Mouse (Mus musculus) intestine, embryonic 15.5 days (tissue): ENCODE data around the gene Sema3g. TPM values are rescaled to one million over a fixed set of nuclear protein-coding genes. Genes with fewer than 3 reads are reported as not detected.

Experiments
- ATAC-seq: fragments of 200-750 bp; cut with Nextera tagmentation; 2 replicates; pipeline ENCODE4 v1.8.0; 2017; ENCODE audit warnings: moderate TSS enrichment, moderate library complexity
- H3K27ac ChIP-seq: fragments of 300-500 bp; sonication (generic); 2 replicates; pipeline ENCODE4 v1.5.1; 2015; ENCODE audit warnings: mild to moderate bottlenecking, inconsistent platforms
- H3K27me3 ChIP-seq: fragments of 300-500 bp; sonication (generic); replicated peaks from 2 replicates; pipeline ENCODE4 v1.6.1; 2015; ENCODE audit warnings: inconsistent platforms
- H3K36me3 ChIP-seq: fragments of 300-500 bp; sonication (generic); 2 replicates; pipeline ENCODE4 v1.6.1; 2015; ENCODE audit warnings: inconsistent platforms
- H3K4me1 ChIP-seq: fragments of 300-500 bp; sonication (generic); replicated peaks from 2 replicates; pipeline ENCODE4 v1.6.1; 2015; ENCODE audit warnings: inconsistent platforms
- H3K4me2 ChIP-seq: fragments of 300-500 bp; sonication (generic); replicated peaks from 2 replicates; pipeline ENCODE4 v1.6.1; 2015; ENCODE audit warnings: mild to moderate bottlenecking, inconsistent platforms
- H3K4me3 ChIP-seq: fragments of 300-500 bp; sonication (generic); replicated peaks from 2 replicates; pipeline ENCODE4 v1.5.1; 2015; ENCODE audit warnings: inconsistent platforms
- H3K9ac ChIP-seq: fragments of 300-500 bp; sonication (generic); 2 replicates; pipeline ENCODE4 v1.6.1; 2015; ENCODE audit warnings: inconsistent platforms
- H3K9me3 ChIP-seq: fragments of 300-500 bp; sonication (generic); 2 replicates; pipeline ENCODE4 v1.6.1; 2016; ENCODE audit warnings: inconsistent platforms
- WGBS: fragments of 180-500 bp; shearing (Covaris S2); methylation state at CpG from one replicate; pipeline ENCODE4 v1.1.7; 2015; 5-methylcytosine and 5-hydroxymethylcytosine counted together
- polyA plus RNA-seq: library from polyadenylated mRNA; unstranded; fragments of >200 nt; fragmentation: Nextera tagmentation; extraction: Ambion mirVana; gene quantifications from 2 replicates; pipeline ENCODE4 v1.2.1, GENCODE M21; 2015

Sema3g gene
- polyA plus RNA-seq, 1 experiment from 2014 or later, result 0.96 TPM

DNA sequence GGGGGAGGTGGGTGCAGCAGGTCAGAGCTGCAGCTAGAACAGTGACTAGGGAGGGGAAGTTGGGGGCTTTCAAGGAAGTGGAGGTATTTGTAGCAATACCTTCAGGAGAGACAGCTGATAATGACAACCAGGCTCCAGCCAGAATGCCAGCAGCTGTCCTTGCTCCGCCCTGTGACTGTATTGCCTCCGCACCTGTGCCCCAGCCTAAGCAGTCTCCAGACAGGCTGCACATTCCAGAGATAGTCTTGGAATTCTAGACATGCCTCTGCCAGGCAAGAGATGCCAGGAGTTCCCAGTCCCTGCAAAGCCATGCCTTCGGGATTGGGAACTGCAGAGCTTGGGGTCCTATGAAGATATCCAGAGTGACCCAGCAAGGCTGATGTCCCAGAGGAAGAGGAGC is 5.2 kb upstream of the Sema3g start:
- 67% methylated on average over 3 of the region's 3 CpGs for WGBS
- Histone ChIP-seq H3K4me2 (no peak overlapping the region), H3K9me3 (no peaks in the 10 kb centered on the region), H3K4me3 (no peak overlapping the region), H3K4me1 (peaks cover 10% of the 10 kb centered on the region), H3K36me3 (no peaks in the 10 kb centered on the region), H3K27ac (0 out of 2 replicates have a peak overlapping the region, but pooled peaks have one; percentile 17), H3K9ac (no peak overlapping the region), H3K27me3 (no peaks in the 10 kb centered on the region)
- no peak for ATAC-seq

DNA sequence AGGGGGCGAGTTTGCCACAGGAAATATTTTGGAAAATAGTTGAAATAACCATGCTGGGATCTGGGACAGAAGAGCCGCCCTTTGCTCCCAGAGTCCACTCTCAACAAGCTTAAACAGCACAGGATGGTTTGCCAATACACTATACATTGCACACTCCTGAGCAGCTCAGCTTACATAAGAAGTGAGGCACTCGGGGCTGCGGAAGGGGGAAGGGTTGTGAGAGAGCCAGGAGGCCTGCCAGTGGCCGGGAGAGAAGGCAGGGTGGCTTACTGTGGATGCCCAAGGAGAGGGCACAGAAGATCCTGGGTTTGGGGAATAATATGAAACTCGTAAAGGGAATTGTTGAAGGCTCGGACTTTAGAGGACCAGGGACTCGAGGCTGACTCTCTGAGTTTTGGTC is 3.8 kb upstream of the Sema3g start:
- Histone ChIP-seq H3K27me3 (no peaks in the 10 kb centered on the region), H3K4me3 (no peak overlapping the region), H3K4me1 (peaks cover 15% of the 10 kb centered on the region), H3K4me2 (no peak overlapping the region), H3K27ac (no peak overlapping the region), H3K9ac (no peak overlapping the region), H3K9me3 (no peaks in the 10 kb centered on the region), H3K36me3 (no peaks in the 10 kb centered on the region)
- ATAC-seq, result no peak
- WGBS, result 67% methylated on average over 8 of the region's 8 CpGs

DNA sequence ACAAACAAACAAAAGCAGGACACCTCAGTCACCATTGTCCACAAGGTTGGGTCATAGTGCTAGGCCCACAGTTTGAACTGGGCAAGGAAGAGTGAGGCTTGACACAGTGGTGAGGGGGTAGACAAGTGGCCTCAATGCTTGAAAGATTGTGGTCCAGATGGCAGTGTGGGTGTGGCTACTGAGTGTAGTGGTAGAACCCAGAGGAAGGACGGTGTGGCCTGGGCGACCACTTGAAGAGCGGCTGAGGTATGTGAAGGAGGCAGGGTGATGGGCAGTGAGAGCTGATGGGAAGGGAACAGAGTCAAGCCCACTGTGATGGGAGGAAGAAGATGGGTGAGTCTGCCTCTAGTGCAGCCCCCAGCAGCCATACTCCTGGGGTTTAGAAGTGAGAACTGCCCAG is 3.0 kb upstream of the Sema3g start:
- H3K27me3 ChIP-seq, result no peaks in the 10 kb centered on the region
- no peak overlapping the region for H3K9ac ChIP-seq
- H3K36me3 ChIP-seq, result no peaks in the 10 kb centered on the region
- H3K4me2 ChIP-seq, result no peak overlapping the region
- WGBS, result 76% methylated on average over 3 of the region's 3 CpGs
- no peaks in the 10 kb centered on the region for H3K9me3 ChIP-seq
- ATAC-seq, result no peak
- peaks cover 15% of the 10 kb centered on the region for H3K4me1 ChIP-seq
- no peak overlapping the region for H3K4me3 ChIP-seq
- no peak overlapping the region for H3K27ac ChIP-seq

DNA sequence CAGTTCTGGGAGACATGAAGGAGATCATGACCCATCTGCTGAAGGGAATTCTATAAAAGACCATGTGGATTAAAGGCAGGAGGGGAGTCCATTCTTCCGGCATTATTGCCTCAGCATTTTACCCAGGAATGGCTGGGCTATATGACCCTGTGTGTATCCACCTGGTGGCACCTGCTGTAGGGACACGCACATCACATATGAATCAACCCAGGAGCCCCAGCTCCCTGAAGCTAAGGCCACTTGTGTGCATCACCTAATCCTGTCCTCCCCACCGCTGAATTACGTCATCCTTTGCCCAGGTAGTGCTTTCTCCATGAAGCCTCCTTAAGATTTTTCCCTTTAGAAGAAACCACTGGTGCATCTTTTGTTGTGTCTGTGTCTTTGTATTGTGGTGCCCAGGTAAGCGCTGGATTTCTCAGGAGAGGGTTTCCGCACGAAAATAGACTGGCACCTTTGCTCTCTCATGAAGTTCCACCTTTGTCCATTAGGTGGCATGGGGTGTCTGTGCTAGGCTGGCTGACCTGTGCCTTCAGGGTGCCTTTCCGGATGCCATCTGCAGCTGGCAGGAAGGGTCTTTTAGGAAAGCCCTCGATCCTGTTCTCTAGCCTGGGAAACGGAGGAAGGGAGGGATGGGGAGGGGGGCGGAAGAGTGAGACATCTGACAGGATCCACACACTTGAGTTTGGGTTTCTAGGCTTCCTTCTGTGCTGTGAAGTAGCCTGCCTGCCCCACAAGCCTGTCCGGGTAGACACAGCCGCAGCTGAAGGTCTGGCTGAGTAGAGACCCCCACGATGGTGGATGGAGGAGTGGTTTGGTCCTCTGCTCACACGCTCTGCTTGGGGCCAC is 2.3 kb upstream of the Sema3g start:
- Histone ChIP-seq H3K4me1 (peaks cover 15% of the 10 kb centered on the region), H3K9me3 (no peaks in the 10 kb centered on the region), H3K4me2 (no peak overlapping the region), H3K27me3 (no peaks in the 10 kb centered on the region), H3K27ac (no peak overlapping the region), H3K36me3 (no peaks in the 10 kb centered on the region), H3K9ac (0 out of 2 replicates have a peak overlapping the region, but pooled peaks have one; percentile 8), H3K4me3 (no peak overlapping the region)
- WGBS, result 32% methylated on average over 15 of the region's 15 CpGs
- peak; percentile 52 for ATAC-seq

DNA sequence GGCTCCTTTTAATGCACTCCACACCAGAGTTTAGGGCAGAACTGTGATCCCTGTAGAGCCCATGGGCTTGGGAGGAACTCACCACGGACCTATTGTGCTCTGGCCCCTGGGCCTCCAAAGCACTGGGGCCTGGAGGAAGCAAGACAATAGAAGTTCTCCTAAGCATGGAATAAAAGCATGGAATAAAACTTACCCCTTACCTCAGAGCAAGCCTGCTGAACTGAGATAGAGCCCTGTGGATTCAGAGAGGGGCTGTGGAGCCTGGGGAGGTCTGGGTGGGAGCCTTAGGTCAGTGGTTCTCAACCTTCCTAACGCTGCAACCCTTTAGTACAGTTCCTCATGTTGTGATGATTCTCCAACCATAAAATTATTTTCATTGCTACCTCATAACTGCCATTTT is 814 bp upstream of the Sema3g start, which contains the start of gene Nisch:
Gene Nisch, minus strand, starts transcription at position 101 of the 400 bp plus-strand sequence.
- Histone ChIP-seq H3K4me1 (peaks cover 15% of the 10 kb centered on the region), H3K4me2 (peak within 1 kb of the TSS; percentile 48), H3K27ac (0 out of 2 replicates have a peak within 1 kb of the TSS, but pooled peaks have one; percentile 22), H3K9ac (0 out of 2 replicates have a peak within 1 kb of the TSS, but pooled peaks have one; percentile 8), H3K4me3 (no peak within 1 kb of the TSS), H3K36me3 (no peaks in the 10 kb centered on the region), H3K9me3 (no peaks in the 10 kb centered on the region), H3K27me3 (no peaks in the 10 kb centered on the region)
- WGBS, result 76% methylated on average over 2 of the region's 2 CpGs
- ATAC-seq, result no peak

DNA sequence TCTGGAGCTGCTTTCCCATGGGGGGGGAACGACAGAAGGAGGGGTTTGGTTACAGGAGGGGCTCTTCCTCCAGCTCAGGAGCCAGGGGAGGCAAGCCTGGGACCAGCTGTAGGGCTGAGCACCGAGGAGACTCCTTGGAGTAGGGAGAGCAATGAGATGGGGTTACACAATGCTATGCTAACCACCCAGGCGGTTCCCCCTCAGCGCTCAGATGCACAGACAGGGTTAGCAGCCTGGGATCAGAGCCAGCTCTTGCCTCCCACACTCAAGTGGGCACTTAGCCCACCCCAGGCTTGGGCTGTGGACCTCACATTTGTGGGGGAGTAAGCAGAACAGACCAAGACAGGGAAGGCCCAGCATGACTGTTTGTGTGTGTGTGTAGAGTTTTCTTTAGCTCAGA is 9.3 kb downstream of the Sema3g start:
- Histone ChIP-seq H3K9ac (no peak overlapping the region), H3K4me2 (no peak overlapping the region), H3K4me3 (no peak overlapping the region), H3K27me3 (no peaks in the 10 kb centered on the region), H3K27ac (peak overlapping the region; percentile 37), H3K4me1 (peaks cover 17% of the 10 kb centered on the region; the same call in 1 of the 2 replicates), H3K36me3 (no peaks in the 10 kb centered on the region), H3K9me3 (no peaks in the 10 kb centered on the region)
- peak; percentile 84 for ATAC-seq
- 47% methylated on average over 4 of the region's 4 CpGs for WGBS

DNA sequence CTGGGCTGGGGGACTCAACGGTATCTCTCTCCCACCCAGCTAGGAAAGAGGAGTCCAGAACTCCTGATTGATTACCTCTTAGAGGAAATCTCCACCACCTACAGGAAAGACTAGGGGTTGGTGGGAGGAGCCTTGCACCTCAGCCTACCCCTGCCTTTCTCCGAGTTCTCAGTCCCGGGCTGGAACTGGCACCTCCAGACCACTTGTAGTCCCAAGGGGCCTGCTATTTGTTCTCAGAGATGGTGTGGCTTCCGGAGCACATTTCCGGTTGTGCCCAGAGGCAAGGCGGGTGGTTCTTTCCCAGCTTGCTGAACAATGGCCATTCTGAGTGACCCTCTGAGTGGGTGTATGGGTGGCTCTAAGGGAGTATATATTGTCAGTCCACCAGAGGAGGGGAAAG is 10.6 kb downstream of the Sema3g start:
- peaks cover 16% of the 10 kb centered on the region; the same call in 1 of the 2 replicates for H3K4me1 ChIP-seq
- H3K4me2 ChIP-seq, result no peak overlapping the region
- no peak for ATAC-seq
- H3K27me3 ChIP-seq, result no peaks in the 10 kb centered on the region
- H3K9me3 ChIP-seq, result no peaks in the 10 kb centered on the region
- H3K36me3 ChIP-seq, result no peaks in the 10 kb centered on the region
- H3K4me3 ChIP-seq, result no peak overlapping the region
- 58% methylated on average over 6 of the region's 6 CpGs for WGBS
- no peak overlapping the region for H3K27ac ChIP-seq
- H3K9ac ChIP-seq, result no peak overlapping the region

DNA sequence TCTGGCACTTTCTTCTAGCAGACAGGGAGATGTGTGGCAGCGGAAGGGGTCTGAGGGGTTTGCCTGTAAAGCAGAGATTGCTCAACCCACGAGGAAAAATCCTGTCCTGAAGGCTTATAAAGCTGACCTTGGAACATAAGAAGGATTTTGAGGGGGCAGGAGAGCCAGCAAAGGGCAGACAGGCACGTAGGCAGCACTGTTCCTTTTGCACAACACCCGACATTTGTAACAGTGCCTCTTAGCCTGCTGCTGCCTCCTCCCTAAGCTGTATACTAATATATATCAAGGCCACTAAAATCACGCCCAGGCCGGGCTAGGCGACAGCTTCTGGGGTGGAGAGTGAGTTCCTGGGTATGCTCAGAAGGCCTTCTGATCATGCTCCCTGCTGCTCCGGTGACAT is 12.8 kb downstream of the Sema3g start:
- H3K4me3 ChIP-seq, result no peak overlapping the region
- 0 out of 2 replicates have a peak, but pooled peaks cover 10% of the 10 kb centered on the region for H3K4me1 ChIP-seq
- H3K27me3 ChIP-seq, result no peaks in the 10 kb centered on the region
- no peaks in the 10 kb centered on the region for H3K36me3 ChIP-seq
- ATAC-seq, result no peak
- 62% methylated on average over 8 of the region's 8 CpGs for WGBS
- no peak overlapping the region for H3K27ac ChIP-seq
- H3K9me3 ChIP-seq, result no peaks in the 10 kb centered on the region
- H3K9ac ChIP-seq, result no peak overlapping the region
- no peak overlapping the region for H3K4me2 ChIP-seq

DNA sequence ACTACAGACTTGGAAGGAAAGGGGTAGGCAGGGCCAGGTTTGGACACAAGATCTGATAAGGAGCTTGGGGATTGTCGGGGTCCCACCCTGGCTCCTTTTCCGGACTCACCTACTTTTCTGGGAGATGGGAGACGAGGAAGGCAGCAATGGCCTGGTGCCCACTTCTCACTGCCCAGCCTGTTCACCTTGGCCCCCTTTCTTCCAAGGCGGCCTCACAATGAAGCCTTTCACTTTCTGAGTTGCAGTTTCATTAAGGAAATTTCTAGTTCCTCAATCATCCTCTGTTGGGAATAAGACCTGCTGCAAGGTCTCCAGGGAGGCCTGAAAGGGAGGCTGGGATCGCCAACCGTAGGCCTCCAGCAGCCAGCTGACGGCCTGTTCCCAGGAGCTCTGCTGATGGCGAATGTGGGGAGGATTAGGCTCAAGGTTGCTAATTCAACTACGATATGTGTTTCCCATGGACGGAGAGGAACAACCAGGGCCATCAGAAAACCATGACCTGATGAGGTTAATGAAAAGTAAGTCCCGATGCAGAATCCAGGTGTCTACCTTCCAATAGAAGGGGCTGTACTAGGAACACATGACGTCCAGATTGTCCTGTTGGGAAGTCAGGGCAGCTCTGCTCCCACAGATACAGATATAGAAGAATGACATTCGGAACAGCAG is 14.9 kb downstream of the Sema3g start:
- Histone ChIP-seq H3K27ac (no peak overlapping the region), H3K36me3 (no peaks in the 10 kb centered on the region), H3K4me1 (0 out of 2 replicates have a peak, but pooled peaks cover 2% of the 10 kb centered on the region), H3K27me3 (no peaks in the 10 kb centered on the region), H3K4me3 (no peak overlapping the region), H3K9me3 (no peaks in the 10 kb centered on the region), H3K9ac (no peak overlapping the region), H3K4me2 (no peak overlapping the region)
- ATAC-seq, result no peak
- 79% methylated on average over 13 of the region's 13 CpGs for WGBS

DNA sequence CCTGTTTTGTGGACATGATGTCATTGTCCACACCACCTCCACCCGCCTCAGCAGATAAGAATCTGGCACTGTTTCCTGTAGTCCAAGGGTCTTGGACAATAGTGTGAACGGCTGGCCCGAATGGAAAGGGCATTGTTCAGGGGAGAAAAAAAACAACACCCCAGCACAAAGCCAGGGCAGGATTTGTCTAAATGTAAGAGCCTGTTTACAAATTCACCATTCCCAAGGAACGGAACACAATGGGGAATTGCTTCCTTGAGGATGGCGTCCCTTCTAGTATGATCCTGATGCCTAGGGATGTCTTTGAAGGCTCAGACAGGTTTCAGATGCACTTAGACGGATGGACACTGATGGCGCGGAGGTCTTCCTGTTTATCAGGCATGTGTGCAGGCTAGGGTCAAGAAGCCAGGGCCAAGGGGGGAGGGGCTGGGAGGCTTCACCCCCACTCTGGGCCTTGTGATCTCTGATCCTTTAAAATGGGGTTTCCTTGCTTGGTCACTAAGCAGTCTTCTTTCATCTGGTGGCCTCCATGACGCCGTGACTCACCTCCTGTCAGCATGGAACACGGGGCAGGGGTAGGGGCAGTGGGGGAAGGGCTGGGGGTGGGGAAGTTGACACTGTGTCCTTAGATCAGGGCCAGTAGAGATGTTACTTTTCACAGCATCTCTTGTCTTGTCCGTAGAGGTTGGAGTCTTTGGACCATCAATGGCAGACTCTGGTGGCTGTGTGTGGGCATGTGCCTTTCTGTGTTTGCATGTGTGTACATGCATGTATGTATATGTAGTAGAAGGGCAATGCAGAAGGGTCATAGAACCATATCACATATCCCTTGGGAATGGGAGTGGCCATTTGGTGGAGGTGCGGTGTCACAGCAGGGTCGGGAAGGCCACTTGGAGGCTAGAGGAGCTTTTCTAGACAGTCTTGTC is 15.7 kb downstream of the Sema3g start:
- H3K27me3 ChIP-seq, result no peaks in the 10 kb centered on the region
- 0 out of 2 replicates have a peak, but pooled peaks cover under 1% of the 10 kb centered on the region for H3K4me1 ChIP-seq
- no peaks in the 10 kb centered on the region for H3K9me3 ChIP-seq
- no peak overlapping the region for H3K4me3 ChIP-seq
- WGBS, result 75% methylated on average over 14 of the region's 14 CpGs
- no peak overlapping the region for H3K9ac ChIP-seq
- H3K36me3 ChIP-seq, result no peaks in the 10 kb centered on the region
- H3K4me2 ChIP-seq, result no peak overlapping the region
- H3K27ac ChIP-seq, result no peak overlapping the region
- peak; percentile 18; the same call in 1 of the 2 replicates for ATAC-seq

- no peak overlapping the region for H3K27ac ChIP-seq
- no peak overlapping the region for H3K4me2 ChIP-seq
- no peaks in the 10 kb centered on the region for H3K9me3 ChIP-seq
- H3K4me3 ChIP-seq, result no peak overlapping the region
- H3K9ac ChIP-seq, result no peak overlapping the region
- WGBS, result 15% methylated on average over 11 of the region's 11 CpGs
- H3K27me3 ChIP-seq, result no peaks in the 10 kb centered on the region
- no peaks in the 10 kb centered on the region for H3K36me3 ChIP-seq
- ATAC-seq, result peak; percentile 72
- no peaks in the 10 kb centered on the region for H3K4me1 ChIP-seq
Observed at GRCm38 (mm10) chr14:31233996-31234591, 16.4 kb downstream of the Sema3g start.
